Mouse (Mus musculus): ENCODE data around the gene Xrra1.

The Xrra1 gene

GRCm38 (mm10) chr7:99851121-99851520 is 7.8 kb upstream of the Xrra1 start:
- no peak for DNase-seq (ENCODE audit: low spot score)

DNA sequence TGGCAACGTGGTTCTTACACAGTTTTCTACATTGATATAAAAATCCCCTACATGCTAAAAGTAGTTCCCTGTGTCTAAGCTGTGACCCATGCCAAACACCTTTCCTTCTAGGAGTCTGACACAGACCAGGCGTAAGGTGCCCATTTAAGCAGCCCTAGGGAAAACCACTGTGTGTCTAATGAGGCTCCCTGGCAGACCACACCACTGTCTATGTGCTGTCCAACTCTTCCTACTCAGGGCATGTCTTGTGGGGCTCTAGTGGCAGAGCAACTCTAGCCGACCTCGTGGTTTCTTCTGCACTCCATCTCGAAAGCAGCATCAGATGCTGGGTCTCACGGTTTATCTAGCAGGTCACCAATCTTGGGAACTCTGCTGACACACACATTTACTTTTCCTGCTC is 7.3 kb upstream of the Xrra1 start:
- peak; percentile 24 for DNase-seq (ENCODE audit: low spot score)

GRCm38 (mm10) chr7:99853350-99853749 is 5.6 kb upstream of the Xrra1 start:
- no peak for DNase-seq (ENCODE audit: low spot score)

DNA sequence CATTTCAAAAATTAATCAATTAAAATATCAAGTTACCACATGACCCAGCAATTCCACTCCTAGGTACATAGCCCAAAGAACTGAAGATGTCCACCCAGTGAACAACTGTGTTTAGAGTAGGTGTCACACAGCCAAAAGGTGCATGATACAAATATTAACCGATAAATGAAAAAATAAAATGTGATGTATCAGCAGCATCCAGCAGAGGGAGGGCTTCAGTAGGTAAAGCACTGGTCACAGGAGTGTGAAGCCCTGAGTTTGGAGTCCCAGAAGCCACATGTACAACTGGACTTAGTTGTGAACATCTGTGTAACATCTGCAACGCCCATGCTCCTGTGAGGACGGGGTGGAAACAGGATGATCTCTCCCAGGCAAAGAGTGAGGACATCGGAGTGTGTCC is 4.6 kb upstream of the Xrra1 start:
- DNase-seq (ENCODE audit: low spot score) = no peak

DNA sequence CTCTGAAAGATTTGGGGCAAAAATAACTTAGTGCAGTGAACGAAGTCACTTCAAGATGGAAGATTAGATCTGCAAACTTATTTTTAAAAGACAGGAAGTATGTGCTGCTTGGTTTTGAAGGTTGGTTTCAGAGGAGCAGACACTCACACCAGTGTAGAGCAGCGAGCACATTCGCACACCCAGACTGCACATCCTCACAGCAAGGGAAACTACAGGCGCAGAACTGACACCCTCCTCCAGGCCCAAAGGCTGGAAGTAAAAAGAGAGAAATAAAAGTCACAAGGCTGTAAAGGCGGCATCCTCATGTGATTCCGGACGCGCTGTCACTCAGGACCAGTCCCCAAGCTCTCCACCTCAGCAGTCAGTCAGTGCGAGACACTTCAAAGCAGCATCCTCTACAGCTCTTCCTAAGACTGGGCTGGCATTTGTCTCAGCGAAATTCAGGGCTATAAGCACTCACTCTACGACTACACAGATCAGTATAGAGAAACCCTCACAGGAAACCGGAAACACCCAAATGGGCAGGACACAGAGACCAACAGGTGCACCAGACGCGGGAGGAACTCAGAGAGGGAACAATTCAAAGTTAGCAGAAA is 2.6 kb upstream of the Xrra1 start:
- DNase-seq (ENCODE audit: low spot score) = no peak

DNA sequence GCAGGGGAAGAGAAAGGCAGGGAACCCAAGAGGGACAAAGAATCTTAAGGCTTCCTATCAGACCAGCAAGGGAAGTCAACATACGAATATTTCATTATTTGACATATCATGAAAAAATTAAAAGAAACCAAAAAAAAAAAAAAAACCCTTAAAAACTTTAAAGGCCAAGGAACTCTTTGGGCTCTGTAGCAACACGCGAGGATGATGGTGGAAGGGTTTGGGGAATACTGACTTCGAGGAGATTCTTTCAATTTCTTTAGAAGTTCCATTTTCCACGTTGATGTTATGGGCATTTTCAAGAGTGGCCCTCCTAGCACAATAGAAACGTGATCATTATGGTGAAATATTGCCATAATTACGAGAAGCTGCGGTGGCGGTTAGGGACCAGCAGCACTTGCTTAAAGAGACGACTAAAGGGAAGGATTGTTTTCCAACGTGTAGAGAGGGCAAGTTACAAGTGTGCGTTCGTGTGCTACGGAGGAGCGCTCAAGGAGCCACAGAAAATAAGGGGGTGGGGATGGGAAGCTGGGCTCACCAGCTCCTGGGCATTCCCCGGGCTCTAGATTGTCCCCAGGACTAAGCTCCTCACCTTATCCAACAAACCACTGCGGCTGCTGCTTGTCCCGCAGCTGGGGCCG is 622 bp upstream of the Xrra1 start:
- no peak for DNase-seq (ENCODE audit: low spot score)

GRCm38 (mm10) chr7:99863362-99863761 is 4.4 kb downstream of the Xrra1 start, which contains the start of gene Spcs2:
Gene Spcs2, minus strand, starts transcription at chr7:99863462.
- DNase-seq (ENCODE audit: low spot score) = no peak

DNA sequence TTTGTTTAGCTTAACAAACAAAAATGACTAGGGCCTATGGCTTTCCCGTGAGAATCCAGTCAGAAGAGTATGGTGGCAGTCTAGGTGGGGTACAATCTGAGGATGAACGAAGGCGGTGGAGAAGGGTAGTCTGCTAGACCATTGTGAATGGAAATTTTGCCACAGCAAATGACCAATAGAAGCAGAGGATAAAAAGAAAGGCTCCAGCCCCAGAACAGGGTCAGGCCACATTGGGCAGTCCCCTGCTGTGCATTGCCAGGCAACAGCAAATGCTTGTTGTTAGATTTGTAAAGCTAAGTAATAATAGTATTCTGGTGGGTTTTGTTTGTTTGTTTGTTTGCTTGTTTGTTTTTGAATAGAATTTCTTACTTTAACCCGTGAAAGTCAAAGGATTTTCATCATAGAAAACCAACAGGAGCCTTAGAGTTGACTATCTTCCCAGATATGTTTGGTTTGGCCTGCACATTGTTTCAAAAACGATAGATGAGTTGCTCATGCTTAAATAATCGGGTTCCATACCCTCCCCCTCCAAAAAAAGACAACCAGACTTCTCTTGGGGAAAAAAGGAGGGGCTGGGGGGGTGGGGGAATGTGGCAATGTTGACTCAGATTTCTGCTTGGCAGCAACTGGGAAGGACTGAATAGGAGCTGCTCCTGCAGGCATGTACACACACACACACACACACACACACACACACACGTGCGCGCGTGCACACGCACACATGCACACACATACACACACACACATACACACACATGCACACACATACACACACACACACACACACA is 5.5 kb downstream of the Xrra1 start:
- no peak for DNase-seq (ENCODE audit: low spot score)

DNA sequence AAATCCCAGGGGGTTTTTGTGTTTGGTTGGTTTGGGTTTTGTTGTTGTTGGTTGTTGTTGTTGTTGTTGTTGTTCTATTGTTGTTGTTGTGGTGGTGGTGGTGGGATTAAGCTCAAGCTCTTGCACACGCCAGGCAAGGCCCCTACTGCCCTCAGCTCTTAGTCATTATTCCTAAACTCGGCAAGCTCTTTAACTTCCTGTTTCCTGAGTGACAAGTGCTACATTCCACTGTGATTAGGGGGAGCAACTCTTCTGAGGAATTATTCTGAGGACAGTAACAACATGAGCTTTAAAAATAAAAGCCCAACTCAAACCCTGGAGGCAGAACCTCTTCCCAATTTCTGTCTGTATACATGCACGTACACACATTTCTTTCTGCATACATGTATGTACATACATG is 6.3 kb downstream of the Xrra1 start:
- no peak for DNase-seq (ENCODE audit: low spot score)

DNA sequence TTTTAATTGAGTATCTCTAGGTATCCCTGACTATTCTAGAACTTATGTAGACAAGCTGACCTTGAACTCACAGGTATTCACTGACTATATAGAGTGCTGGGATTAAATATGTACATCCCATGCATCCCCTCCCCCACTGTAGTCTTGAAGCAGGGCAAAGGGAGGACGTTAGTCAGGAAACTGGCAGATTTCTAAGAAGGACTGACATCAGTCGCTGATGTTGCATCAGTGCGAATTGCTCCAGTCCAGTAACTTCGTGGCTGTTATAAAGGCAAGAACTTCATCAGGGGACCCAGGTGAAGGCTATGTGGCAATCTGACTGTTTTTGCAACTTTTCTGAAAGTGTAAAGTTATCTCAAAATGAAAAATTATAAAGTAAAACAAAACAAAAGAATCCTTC is 10.4 kb downstream of the Xrra1 start:
- no peak for DNase-seq (ENCODE audit: low spot score)

GRCm38 (mm10) chr7:99873965-99874364 is 15.0 kb downstream of the Xrra1 start:
- DNase-seq (ENCODE audit: low spot score) = no peak

DNA sequence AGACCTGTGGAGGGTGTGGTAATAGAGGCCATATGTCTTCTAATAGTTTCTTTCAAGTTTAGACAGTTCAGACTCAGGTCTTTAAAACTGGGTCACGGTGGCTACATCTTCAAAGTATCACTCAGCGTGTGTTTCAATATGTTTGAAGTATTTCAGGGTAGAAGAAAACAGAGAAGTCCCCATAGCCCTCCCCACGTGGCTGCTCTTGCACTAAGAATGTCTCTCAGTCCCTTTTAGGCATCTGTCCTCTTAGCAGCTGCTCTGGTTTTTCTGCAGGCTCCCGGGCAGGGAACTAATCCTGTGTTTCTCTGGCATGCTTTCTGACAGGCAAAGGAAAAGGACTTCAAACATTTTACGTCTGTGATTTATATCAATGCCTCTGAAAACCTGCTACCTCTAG is 17.0 kb downstream of the Xrra1 start:
- DNase-seq (ENCODE audit: low spot score) = no peak

DNA sequence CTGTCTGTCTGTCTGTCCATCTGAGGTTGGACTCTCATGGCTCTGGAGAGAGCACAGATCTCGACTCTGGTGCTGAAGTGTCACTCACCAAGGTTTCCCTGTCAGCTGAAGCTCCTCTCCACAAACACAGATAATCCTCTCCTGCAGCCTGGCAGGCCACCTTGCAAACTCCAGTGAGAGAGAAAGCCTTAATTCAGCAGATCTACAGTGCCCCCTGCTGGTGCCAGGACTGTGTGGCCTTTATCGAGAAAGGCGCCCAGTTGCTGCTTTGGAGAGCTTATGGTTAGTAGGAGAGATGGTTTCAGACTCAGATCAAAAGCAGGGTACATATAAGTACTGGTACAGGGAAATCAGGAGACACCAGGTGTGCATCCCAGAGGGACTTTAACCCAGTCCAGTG is 17.4 kb downstream of the Xrra1 start:
- DNase-seq (ENCODE audit: low spot score) = peak; percentile 89

- no peak for DNase-seq (ENCODE audit: low spot score)
These were observed 19.3 kb downstream of the Xrra1 start for GRCm38 (mm10) chr7:99878254-99878653.

- no peak for DNase-seq (ENCODE audit: low spot score)
These were observed 28.4 kb downstream of the Xrra1 start for GRCm38 (mm10) chr7:99887230-99887735.

DNA sequence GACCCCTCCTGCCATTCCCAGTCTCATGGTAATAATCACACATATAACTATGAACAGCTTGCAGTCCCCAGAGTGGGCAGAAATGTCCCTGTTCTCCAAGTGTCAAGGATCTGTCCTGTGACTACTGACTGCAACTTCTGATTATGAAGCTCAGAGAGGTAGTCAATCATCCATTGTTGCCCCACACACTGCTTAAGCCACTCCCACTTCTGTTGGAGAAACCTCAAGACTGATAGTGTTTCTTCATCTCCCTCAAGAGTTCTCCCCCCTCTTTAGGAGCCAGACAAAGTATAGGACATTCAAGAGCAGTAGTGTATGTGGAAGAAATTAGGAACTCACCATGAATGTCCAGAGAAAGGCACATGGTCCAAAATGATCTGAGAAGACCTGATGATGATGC is 28.8 kb downstream of the Xrra1 start:
- no peak for DNase-seq (ENCODE audit: low spot score)

GRCm38 (mm10) chr7:99889175-99889880 is 30.4 kb downstream of the Xrra1 start:
- DNase-seq (ENCODE audit: low spot score) = peak; percentile 25

GRCm38 (mm10) chr7:99890168-99890755 is 31.3 kb downstream of the Xrra1 start:
- no peak for DNase-seq (ENCODE audit: low spot score)

DNA sequence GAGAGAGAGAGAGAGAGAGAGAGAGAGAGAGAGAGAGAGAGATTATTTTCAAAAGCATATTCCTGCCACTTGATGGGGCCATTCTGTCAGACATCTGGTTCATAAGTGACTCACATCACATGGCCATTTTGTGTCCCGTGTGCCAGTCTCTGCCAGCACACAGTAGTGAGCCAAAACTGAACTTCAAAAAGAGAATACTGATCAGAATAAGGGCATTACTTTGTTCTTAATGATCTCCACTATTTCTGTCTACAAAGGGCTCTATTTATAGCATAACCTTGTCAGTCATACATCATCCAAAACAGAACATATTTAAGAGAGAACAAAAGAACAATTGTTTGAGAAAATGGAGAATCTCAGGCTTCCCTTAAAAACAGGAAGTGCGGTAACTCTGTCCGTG is 32.6 kb downstream of the Xrra1 start:
- DNase-seq (ENCODE audit: low spot score) = peak; percentile 52

DNA sequence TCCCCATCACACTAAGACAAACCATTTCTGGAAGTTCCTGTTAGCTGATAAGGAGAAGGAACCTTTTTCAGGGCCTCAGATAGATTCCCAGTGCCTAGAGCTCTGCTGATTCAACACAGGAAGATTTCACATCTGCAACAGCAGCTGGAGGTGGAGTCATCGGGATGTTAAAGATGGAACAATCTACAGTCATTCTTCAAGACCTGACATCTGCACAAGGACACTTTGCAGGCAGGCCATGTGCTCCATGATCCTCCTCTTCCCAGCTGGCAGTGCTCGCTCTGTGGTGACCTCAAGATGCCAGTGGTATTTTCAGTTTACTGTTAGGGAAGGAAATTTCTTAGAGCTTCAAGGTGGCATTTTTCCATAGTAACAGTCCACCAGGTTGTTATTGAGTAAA is 33.4 kb downstream of the Xrra1 start:
- peak; percentile 17 for DNase-seq (ENCODE audit: low spot score)

DNA sequence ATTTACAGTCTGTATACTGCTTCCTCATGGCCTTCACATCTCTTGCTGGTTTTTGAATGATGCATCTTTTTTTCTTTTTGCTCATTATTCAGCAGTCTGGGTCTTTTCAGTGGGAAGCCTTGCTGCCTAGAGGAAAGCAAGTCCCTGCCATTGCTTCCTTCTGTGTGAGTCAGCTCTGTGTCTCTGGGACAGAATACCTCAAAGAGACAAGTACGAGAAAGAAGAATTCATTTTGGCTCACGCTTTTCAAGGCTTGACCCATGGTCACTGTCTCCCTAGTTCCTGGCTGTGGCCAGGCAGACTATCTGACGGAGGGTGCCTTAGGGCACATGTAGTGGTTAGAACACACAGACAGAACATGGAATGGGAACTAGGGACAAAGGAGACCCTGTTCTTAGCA is 35.1 kb downstream of the Xrra1 start:
- DNase-seq (ENCODE audit: low spot score) = no peak

GRCm38 (mm10) chr7:99894478-99894877 is 35.6 kb downstream of the Xrra1 start:
- no peak for DNase-seq (ENCODE audit: low spot score)

All from MN1 (cell line).